Mouse (Mus musculus): Measurements from ENCODE around the gene Alkbh4. TPM values are rescaled to one million over a fixed set of nuclear protein-coding genes. Genes with fewer than 3 reads are reported as not detected.

Alkbh4 gene
- total RNA-seq, 2 experiments from 2014 or later, result 3.9 to 4.4 TPM

- DNase-seq, result no peak
These were observed 45.3 kb downstream of the Alkbh4 start for GRCm38 (mm10) chr5:136181197-136181596.

- no peak for DNase-seq
These were observed 46.1 kb downstream of the Alkbh4 start for GRCm38 (mm10) chr5:136182049-136182448.

- no peak for DNase-seq
These were observed 46.9 kb downstream of the Alkbh4 start for GRCm38 (mm10) chr5:136182830-136183229.

DNA sequence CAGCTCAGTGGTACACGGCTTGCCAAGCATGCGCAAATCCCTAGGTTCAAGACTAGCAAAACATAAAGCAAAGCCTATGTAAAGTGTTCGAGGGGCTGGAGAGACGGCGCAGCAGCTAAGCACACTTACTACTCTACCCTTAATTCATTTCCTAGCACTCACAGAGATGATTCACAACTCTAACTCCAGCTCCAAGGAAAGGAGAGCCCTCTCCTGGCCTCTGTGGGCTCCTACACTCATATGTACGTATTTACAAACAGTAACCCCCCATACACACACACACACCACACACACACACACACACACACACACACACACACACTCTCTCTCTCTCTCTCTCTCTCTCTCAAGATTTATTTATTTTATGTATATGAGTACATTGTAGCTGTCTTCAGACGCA lies 47.8 kb downstream of the Alkbh4 start:
- DNase-seq, result no peak

DNA sequence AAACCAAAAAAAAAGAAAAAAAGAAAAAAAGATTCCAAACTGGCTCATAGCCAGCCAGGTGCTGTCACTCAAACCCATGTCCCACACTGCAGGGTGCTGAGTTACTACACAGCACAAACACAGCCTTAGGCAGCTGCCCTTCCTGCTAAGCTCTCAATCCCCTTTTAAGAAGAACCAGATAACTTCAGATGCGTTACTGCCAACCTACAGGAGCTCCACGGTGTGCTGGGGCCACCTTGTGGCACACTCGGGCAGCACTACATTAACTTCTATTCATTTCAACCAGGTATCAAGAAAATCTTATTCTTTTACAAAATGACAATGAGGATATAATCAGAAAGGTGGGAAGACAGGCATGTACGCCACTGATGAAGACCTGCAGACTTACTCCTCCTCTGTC lies 50.8 kb downstream of the Alkbh4 start:
- DNase-seq, result peak; percentile 37

Small RNA genes within 50 kb of the gene (microRNA-seq; reads per million reads assigned to microRNA genes)
- gene Mir7035 (ENCODE audit: borderline replicate concordance in 2 of 2), result 6.4 to 6.6 reads per million in 2 experiments

Other genes with a start within 250 kb of the Alkbh4 start
- gene Hspb1, start 248.2 kb upstream of the Alkbh4 start, total RNA-seq (2021), result 100 to 1,000 TPM; 290 to 454 TPM
- 100 to 1,000 TPM; 282 to 288 TPM for gene Ywhag, start 201.5 kb upstream of the Alkbh4 start, total RNA-seq (2021)
- 1 to 10 TPM in 1 of 2 experiments, under 1 TPM in 1; 0.67 to 1.2 TPM for gene Ssc4d, start 161.6 kb upstream of the Alkbh4 start, total RNA-seq (2021)
- gene Zp3, start 156.0 kb upstream of the Alkbh4 start, total RNA-seq (2021), result not detected
- 1 to 10 TPM; 5.9 to 7.3 TPM for gene Dtx2, start 141.3 kb upstream of the Alkbh4 start, total RNA-seq (2021)
- gene Upk3b, start 97.7 kb upstream of the Alkbh4 start, total RNA-seq (2021), result under 1 TPM in 1 of 2 experiments, not detected in 1; 0.11 TPM
- gene Upk3bl, start 81.7 kb upstream of the Alkbh4 start, total RNA-seq (2021), result not detected
- 10 to 100 TPM; 23.6 to 26.4 TPM for gene Rasa4, start 52.2 kb upstream of the Alkbh4 start, total RNA-seq (2021)
- gene Polr2j, start 19.5 kb upstream of the Alkbh4 start, total RNA-seq (2021), result 10 to 100 TPM; 55.1 to 58.7 TPM
- 1 to 10 TPM; 3.2 to 3.8 TPM for gene Lrwd1, start 72 bp upstream of the Alkbh4 start, total RNA-seq (2021)
- gene Orai2, start 34.6 kb downstream of the Alkbh4 start, total RNA-seq (2021), result 1 to 10 TPM; 1.5 to 1.6 TPM
- 10 to 100 TPM; 19.5 to 21.6 TPM for gene Prkrip1, start 62.8 kb downstream of the Alkbh4 start, total RNA-seq (2021)
- 1 to 10 TPM; 2.8 to 6.1 TPM for gene Sh2b2, start 110.4 kb downstream of the Alkbh4 start, total RNA-seq (2021)